Mouse (Mus musculus) embryo, embryonic 10.5 days (tissue): Measurements from ENCODE around the gene Aldoc.

Source experiments
- DNase-seq: peaks from one replicate; pipeline ENCODE4 v3.0.0-alpha.2; 2015; ENCODE audit warnings: low spot score

Gene Aldoc

GRCm38 (mm10) chr11:78332676-78333075 lies 9.9 kb downstream of the Aldoc start:
- DNase-seq = no peak

- DNase-seq = no peak
Observed at GRCm38 (mm10) chr11:78333992-78334391, 11.2 kb downstream of the Aldoc start.

GRCm38 (mm10) chr11:78337040-78337439 lies 14.3 kb downstream of the Aldoc start:
- no peak for DNase-seq

- DNase-seq = no peak
Observed at GRCm38 (mm10) chr11:78341702-78342101, 18.9 kb downstream of the Aldoc start.

- peak; percentile 86 for DNase-seq
Observed at GRCm38 (mm10) chr11:78343381-78344327, 20.9 kb downstream of the Aldoc start, which contains the start of gene Unc119. Gene Unc119 (plus strand): TSS chr11:78343482.

- no peak for DNase-seq
Observed at GRCm38 (mm10) chr11:78344328-78344889, 21.6 kb downstream of the Aldoc start.

- DNase-seq = peak; percentile 26
Observed at GRCm38 (mm10) chr11:78344890-78345715, 22.3 kb downstream of the Aldoc start.

GRCm38 (mm10) chr11:78345801-78346200 lies 23.0 kb downstream of the Aldoc start:
- no peak for DNase-seq

- no peak for DNase-seq
Observed at GRCm38 (mm10) chr11:78346326-78347069, 23.7 kb downstream of the Aldoc start.

- peak; percentile 91 for DNase-seq
Observed at GRCm38 (mm10) chr11:78347070-78347754, 24.4 kb downstream of the Aldoc start.

- DNase-seq = no peak
Observed at GRCm38 (mm10) chr11:78347908-78348307, 25.1 kb downstream of the Aldoc start.

- peak; percentile 31 for DNase-seq
Observed at GRCm38 (mm10) chr11:78348474-78348873, 25.7 kb downstream of the Aldoc start.

- DNase-seq = no peak
Observed at GRCm38 (mm10) chr11:78349441-78350358, 26.9 kb downstream of the Aldoc start.

GRCm38 (mm10) chr11:78353081-78353480 lies 30.3 kb downstream of the Aldoc start:
- no peak for DNase-seq

- no peak for DNase-seq
Observed at GRCm38 (mm10) chr11:78354905-78355304, 32.1 kb downstream of the Aldoc start.

GRCm38 (mm10) chr11:78355471-78356238 lies 32.9 kb downstream of the Aldoc start:
- peak; percentile 85 for DNase-seq

- DNase-seq = peak; percentile 58
Observed at GRCm38 (mm10) chr11:78358330-78359007, 35.7 kb downstream of the Aldoc start.

GRCm38 (mm10) chr11:78360125-78360788 lies 37.5 kb downstream of the Aldoc start:
- peak; percentile 92 for DNase-seq
